Mouse (Mus musculus): Measurements from ENCODE around the gene Gga1. TPM values are rescaled to one million over a fixed set of nuclear protein-coding genes. Genes with fewer than 3 reads are reported as not detected.

Gga1 gene
- 2.8 TPM for polyA plus RNA-seq (2014; fragmentation: Illumina TruSeq; extraction: RNeasy Lipid Tissue Mini Kit (QIAGEN cat#74804); ENCODE audit: low read depth, low replicate concordance)

DNA sequence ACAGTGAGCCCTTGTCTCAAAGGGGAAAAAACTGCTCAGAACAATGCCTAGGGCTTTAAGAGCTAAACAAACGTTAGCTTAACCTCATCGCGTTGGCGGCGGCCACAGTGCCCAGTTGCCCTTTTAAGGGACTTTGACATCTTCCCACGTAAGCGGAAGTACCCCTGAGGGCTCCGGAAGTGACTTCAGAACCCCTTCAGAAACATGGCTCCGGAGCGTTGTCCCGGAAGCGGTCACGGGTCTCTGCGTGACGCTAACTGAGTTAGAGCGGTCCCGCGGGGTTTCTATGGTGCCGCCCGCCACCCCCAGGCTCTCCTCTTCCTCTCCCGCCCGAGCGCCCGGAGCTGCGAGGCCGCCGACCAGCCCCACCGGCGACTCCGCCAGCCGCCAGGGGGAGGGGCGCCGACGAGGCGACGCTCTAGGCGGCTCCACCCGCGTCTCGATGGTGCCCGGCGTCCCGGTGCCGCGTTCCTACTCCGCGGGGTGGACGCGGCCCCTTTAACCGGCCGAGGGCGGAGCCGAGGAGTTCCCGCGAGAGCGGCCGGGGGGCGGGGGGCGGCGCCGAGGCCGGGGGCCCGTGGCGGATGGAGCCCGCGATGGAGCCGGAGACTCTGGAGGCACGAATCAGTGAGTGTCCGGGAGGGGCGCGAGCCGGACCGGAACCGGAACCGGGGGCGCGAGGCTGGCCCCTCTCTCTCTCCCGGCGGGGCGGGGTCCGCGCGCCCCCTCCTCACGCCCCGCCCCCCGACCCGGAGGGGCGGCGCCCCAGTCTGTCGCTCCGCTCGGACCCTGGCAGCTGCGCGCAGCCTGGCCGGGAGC, at the start of gene Gga1:
Gene Gga1 (plus strand): TSS at position 200 of the 819 bp plus-strand sequence.

DNA sequence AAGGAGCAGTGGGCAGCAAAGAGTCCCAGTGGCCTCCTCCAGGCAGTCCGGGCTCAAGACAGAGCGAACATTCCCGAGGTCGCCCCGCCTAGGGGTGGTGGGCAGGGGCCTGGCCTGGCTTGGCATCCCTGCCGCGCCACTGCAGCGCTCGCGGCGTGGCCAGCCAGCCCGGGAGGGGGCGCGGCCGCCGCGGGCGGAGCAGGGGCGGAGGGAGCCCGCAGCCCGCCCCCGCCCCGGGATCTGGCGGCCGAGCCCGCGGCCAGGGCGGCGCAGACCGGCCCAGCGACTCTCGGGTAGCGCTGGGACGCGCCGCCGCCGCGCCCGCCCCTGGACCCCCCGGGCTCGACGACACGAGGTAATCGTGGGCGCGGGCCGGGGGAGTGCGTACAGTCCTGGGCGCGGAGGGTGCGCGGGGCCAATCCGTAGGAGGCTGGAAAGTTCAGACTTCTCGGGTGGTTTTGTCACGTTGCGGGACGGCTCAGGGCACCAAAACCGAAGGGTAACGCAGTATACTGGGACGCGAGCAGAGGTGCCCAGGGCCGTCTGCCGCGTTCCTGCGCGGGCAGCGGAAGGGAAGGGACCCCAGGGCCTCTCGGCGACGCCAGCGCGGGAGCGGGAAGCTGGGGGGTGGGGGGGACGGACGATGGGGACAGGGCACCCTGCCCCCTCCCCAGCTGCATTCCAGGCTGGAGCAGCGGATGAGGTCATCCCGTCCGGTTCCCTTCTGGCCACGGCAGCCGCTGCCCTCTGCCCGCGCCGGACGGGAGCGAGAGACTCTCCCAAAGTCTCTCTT, 34.4 kb upstream of the Gga1 start, which contains the start of gene Cdc42ep1:
Gene Cdc42ep1 (plus strand): TSS at position 254 of the 793 bp plus-strand sequence.

DNA sequence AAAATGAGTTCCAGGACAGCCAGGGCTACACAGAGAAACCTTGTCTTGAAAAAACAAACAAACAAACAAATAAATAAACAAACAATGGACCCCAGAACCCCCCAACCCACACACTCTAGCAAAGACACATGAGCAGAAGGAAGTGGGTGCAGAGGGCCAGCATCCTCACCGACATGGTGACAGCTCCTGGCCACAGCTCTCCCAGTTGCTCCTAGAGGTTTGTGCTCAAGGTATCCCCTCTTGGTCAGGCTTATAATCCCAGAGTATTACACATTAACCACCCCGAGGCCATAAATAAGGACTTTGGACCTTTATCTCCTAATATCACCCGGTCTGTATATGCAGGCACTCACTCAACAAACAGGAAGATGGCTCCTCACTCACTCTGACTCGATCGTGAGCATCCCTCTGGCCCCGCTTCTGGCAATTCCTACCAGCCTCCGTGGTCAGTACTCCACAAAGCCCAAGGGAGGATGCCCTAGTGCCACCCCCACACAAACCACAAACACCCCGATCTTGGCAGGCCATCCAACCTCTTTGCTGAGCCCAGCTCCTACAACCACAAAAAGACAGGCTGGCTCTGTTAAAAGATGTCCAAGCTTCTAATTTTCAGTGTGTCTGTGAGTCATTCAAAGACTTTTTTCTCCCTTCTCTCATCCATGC, 21.6 kb upstream of the Gga1 start, which contains the start of gene Lgals2:
Gene Lgals2 (minus strand): TSS at position 227 of the 663 bp plus-strand sequence.

DNA sequence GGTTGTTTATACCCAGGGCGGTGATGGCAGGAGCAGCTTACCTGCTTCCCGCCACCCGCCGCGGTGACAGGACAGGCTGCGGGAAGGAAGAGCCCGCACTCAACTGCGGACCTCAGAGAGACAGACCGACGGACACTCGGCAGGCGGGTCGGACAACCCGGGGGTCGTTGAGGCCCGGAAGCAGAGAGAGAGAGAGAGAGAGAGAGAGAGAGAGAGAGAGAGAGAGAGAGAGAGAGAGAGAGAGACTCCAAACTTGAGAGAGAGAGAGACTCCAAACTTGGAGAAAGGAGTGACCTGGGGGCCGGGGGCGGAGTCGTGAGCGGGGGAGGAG, 22.4 kb downstream of the Gga1 start, which contains the start of gene Gm49510:
Gene Gm49510 (plus strand): TSS at position 259 of the 331 bp plus-strand sequence.

DNA sequence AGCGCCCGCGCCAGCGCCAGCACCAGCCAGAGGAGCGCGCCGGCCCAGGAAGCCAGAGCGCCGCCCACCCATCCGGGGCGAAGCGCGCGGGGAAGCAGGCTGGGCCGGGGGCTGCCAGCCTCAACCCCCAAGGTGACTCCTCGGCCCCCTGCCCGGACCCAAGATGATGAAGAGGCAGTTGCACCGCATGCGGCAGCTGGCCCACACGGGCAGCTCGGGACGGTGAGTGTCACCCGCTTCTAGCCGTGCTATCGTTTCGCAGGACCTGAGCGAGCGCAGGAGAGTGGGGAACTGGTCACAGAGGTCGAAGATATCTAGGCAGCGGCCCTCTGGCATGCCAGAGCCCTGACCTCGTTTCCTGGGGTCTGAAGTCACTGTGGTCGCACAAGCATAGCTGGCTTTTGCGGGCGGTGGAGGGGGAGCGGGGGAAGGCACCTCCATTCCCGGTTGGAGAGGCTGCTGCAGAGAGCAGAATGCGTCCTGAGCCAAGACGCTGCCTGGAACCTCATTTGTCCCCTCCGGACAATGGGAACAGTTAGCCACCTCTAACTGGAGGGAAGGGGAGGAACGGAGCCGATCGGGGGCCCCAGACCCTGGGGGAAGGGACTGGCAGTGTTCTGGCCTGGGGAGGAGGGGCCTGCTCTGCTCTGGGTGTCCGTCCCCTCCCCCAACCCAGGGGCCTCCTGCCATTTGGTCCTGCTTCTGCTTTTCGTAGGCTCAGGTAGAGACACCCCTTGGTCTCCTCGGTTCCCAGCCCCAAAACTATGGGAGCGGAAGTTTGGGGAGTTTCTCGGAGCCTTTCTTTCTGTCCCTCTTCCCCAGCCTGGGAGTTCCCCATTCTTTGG, 23.0 kb downstream of the Gga1 start, which contains the start of gene Sh3bp1:
Gene Sh3bp1 (plus strand): TSS at position 29 of the 845 bp plus-strand sequence.

DNA sequence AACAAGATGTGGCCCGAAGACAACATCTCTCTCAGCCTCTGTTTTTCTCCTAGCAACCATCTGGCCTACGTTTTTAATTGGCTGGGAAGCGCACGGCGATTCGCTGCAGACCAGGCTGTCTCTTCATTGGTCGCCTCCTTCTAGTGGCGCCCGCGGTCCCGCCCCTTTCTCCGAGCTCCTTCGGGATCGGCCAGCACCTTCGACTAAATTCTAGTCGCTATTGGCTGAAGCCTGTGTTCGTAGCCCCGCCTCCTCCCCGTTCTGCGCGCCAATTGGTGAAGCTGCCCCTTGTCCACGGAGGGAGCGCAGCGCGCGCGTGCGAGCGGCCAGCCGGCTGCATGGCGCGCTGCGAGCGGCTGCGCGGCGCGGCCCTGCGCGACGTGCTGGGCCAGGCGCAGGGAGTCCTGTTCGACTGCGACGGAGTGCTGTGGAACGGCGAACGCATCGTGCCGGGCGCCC, 36.7 kb downstream of the Gga1 start, which contains the start of gene Pdxp:
Gene Pdxp (plus strand): TSS at position 288 of the 459 bp plus-strand sequence.

DNA sequence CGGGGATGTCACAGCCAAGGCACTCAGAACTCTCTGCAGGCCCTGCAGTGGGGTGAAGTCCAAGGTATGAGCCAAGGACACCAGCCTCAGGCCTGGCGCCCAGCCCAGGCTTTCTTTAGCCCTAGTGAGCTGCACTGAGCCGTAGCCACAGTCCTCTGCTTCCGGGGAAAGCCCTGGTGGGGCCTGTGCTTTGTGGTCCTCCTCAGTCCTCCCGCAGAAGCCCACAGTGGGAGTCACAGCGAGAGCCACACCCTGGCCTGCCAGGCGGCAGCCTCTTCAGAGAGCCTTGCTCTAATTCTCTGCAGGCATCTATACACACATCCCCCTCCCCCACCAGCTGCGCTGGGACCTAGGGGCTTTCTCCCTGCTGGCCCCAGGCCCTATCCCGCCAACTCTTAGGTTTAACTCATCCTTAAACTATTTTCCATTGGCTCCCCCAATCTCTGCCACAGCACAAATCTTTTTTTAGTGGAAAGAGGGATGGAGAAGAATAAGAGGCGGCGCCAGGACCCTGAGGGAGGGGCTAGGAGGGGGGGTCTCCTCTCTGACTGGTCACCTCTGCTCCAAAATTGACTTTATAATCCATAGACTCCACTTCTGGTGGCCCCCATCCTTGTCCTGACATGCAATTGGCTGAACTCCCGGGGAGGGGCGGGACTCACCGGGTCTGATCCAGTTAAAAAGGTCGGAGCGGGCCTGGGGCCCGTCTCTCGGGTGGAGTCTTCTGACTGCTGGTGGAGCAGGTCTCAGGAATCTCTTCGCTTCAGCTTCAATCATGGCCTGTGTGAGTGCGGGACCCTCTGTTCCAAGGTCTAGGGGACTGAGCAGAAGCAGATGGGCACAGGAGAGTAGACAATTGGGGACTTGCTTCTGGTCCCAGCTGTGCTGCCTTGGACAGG, 49.3 kb downstream of the Gga1 start, which contains the start of gene Lgals1:
Gene Lgals1 (plus strand): TSS at position 705 of the 899 bp plus-strand sequence.

DNA sequence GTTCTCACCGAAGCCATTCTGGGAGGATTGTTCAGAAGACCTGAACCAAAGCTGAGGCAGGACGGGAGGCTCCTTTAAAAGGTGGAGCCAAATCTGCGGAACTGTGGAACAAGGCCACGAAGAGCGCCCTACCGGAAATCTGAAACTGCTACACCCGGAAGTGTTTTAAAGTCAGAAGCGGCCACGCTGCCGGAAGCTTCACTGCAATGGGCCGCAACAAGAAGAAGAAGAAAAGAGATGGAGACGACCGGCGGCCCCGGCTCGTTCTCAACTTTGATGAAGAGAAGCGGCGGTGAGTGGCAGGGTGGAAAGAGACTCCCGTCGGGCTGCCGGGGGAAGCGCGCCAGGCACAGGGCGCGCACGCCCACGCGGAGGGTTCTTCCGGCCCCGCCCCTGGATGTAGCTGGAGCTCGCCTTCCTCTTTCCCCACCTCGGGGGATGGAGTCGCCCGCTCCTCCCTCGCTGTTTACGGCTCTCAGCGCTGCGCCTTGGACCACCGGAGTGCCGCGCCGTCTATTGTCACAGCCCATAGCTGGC, 57.9 kb downstream of the Gga1 start, which contains the start of gene Nol12:
Gene Nol12 (plus strand): TSS at position 150 of the 537 bp plus-strand sequence.

Other genes with a start within 250 kb of the Gga1 start
- gene Elfn2, start 158.4 kb upstream of the Gga1 start, polyA plus RNA-seq (2014; fragmentation: Illumina TruSeq; extraction: RNeasy Lipid Tissue Mini Kit (QIAGEN cat#74804); ENCODE audit: low read depth, low replicate concordance): not detected
- gene Mfng, start 103.7 kb upstream of the Gga1 start, polyA plus RNA-seq (2014; fragmentation: Illumina TruSeq; extraction: RNeasy Lipid Tissue Mini Kit (QIAGEN cat#74804); ENCODE audit: low read depth, low replicate concordance): 0.64 TPM
- 0.12 TPM for gene Card10, start 74.1 kb upstream of the Gga1 start, polyA plus RNA-seq (2014; fragmentation: Illumina TruSeq; extraction: RNeasy Lipid Tissue Mini Kit (QIAGEN cat#74804); ENCODE audit: low read depth, low replicate concordance)
- gene Cdc42ep1, start 34.6 kb upstream of the Gga1 start, polyA plus RNA-seq (2014; fragmentation: Illumina TruSeq; extraction: RNeasy Lipid Tissue Mini Kit (QIAGEN cat#74804); ENCODE audit: low read depth, low replicate concordance): 0.35 TPM
- not detected for gene Lgals2, start 21.7 kb upstream of the Gga1 start, polyA plus RNA-seq (2014; fragmentation: Illumina TruSeq; extraction: RNeasy Lipid Tissue Mini Kit (QIAGEN cat#74804); ENCODE audit: low read depth, low replicate concordance)
- not detected for gene Gm49510, start 22.5 kb downstream of the Gga1 start, polyA plus RNA-seq (2014; fragmentation: Illumina TruSeq; extraction: RNeasy Lipid Tissue Mini Kit (QIAGEN cat#74804); ENCODE audit: low read depth, low replicate concordance)
- gene Sh3bp1, start 22.6 kb downstream of the Gga1 start, polyA plus RNA-seq (2014; fragmentation: Illumina TruSeq; extraction: RNeasy Lipid Tissue Mini Kit (QIAGEN cat#74804); ENCODE audit: low read depth, low replicate concordance): 1.7 TPM
- gene Pdxp, start 36.7 kb downstream of the Gga1 start, polyA plus RNA-seq (2014; fragmentation: Illumina TruSeq; extraction: RNeasy Lipid Tissue Mini Kit (QIAGEN cat#74804); ENCODE audit: low read depth, low replicate concordance): 0.76 TPM
- 6.5 TPM for gene Lgals1, start 49.5 kb downstream of the Gga1 start, polyA plus RNA-seq (2014; fragmentation: Illumina TruSeq; extraction: RNeasy Lipid Tissue Mini Kit (QIAGEN cat#74804); ENCODE audit: low read depth, low replicate concordance)
- 6.2 TPM for gene Nol12, start 57.7 kb downstream of the Gga1 start, polyA plus RNA-seq (2014; fragmentation: Illumina TruSeq; extraction: RNeasy Lipid Tissue Mini Kit (QIAGEN cat#74804); ENCODE audit: low read depth, low replicate concordance)
- gene Triobp, start 70.5 kb downstream of the Gga1 start, polyA plus RNA-seq (2014; fragmentation: Illumina TruSeq; extraction: RNeasy Lipid Tissue Mini Kit (QIAGEN cat#74804); ENCODE audit: low read depth, low replicate concordance): 4.3 TPM
- gene H1f0, start 151.3 kb downstream of the Gga1 start, polyA plus RNA-seq (2014; fragmentation: Illumina TruSeq; extraction: RNeasy Lipid Tissue Mini Kit (QIAGEN cat#74804); ENCODE audit: low read depth, low replicate concordance): 127 TPM
- not detected for gene Galr3, start 164.7 kb downstream of the Gga1 start, polyA plus RNA-seq (2014; fragmentation: Illumina TruSeq; extraction: RNeasy Lipid Tissue Mini Kit (QIAGEN cat#74804); ENCODE audit: low read depth, low replicate concordance)
- gene Ankrd54, start 185.7 kb downstream of the Gga1 start, polyA plus RNA-seq (2014; fragmentation: Illumina TruSeq; extraction: RNeasy Lipid Tissue Mini Kit (QIAGEN cat#74804); ENCODE audit: low read depth, low replicate concordance): 1.3 TPM
- gene Eif3l, start 198.0 kb downstream of the Gga1 start, polyA plus RNA-seq (2014; fragmentation: Illumina TruSeq; extraction: RNeasy Lipid Tissue Mini Kit (QIAGEN cat#74804); ENCODE audit: low read depth, low replicate concordance): 85.8 TPM
- gene Micall1, start 231.7 kb downstream of the Gga1 start, polyA plus RNA-seq (2014; fragmentation: Illumina TruSeq; extraction: RNeasy Lipid Tissue Mini Kit (QIAGEN cat#74804); ENCODE audit: low read depth, low replicate concordance): 34.1 TPM

All from adrenal gland, adult 10 weeks (tissue).